Mouse (Mus musculus) CH12.LX (cell line): ENCODE results near the gene Tyro3.

ENCODE experiments used
- CHD1 ChIP-seq: IDR thresholded peaks from 2 replicates; pipeline ENCODE4 v1.6.1; 2012; ENCODE audit warnings: low read depth, low read length, improper control_type of control experiment, inconsistent platforms
- CTCF ChIP-seq, 2 experiments: IDR thresholded peaks in 1 of 2; conservative IDR thresholded peaks in 1 of 2; 2 replicates each; pipeline ENCODE4 v1.5.1; 2011 to 2012; ENCODE audit warnings: low read depth in 2 of 2, low read length in 2 of 2, improper control_type of control experiment in 1 of 2, inconsistent platforms in 1 of 2, mild to moderate bottlenecking in 1 of 2, moderate library complexity in 1 of 2
- EP300 ChIP-seq: IDR thresholded peaks from 2 replicates; pipeline ENCODE4 v1.6.1; 2011; ENCODE audit warnings: low read length, improper control_type of control experiment
- NRF1 ChIP-seq: IDR thresholded peaks from 2 replicates; pipeline ENCODE4 v1.6.1; 2014; ENCODE audit warnings: low read depth, mild to moderate bottlenecking, inconsistent platforms, low read length, improper control_type of control experiment, moderate library complexity
- POLR2A ChIP-seq: IDR thresholded peaks from 2 replicates; pipeline ENCODE4 v1.6.1; 2011; ENCODE audit warnings: low read depth, mild to moderate bottlenecking, improper control_type of control experiment, low read length
- SMC3 ChIP-seq: IDR thresholded peaks from 2 replicates; pipeline ENCODE4 v1.6.1; 2011; ENCODE audit warnings: low read depth, low read length, improper control_type of control experiment
- USF1 ChIP-seq: IDR thresholded peaks from 2 replicates; pipeline ENCODE4 v1.6.1; 2014; ENCODE audit warnings: low read depth, mild to moderate bottlenecking, inconsistent platforms, low read length, improper control_type of control experiment
- ZC3H11A ChIP-seq: IDR thresholded peaks from 2 replicates; pipeline ENCODE4 v1.6.1; 2012; ENCODE audit warnings: low read depth, mild to moderate bottlenecking, inconsistent platforms, low read length, improper control_type of control experiment
- ZNF384 ChIP-seq: IDR thresholded peaks from 2 replicates; pipeline ENCODE4 v1.6.1; 2012; ENCODE audit warnings: low read depth, low read length, improper control_type of control experiment, inconsistent platforms

DNA sequence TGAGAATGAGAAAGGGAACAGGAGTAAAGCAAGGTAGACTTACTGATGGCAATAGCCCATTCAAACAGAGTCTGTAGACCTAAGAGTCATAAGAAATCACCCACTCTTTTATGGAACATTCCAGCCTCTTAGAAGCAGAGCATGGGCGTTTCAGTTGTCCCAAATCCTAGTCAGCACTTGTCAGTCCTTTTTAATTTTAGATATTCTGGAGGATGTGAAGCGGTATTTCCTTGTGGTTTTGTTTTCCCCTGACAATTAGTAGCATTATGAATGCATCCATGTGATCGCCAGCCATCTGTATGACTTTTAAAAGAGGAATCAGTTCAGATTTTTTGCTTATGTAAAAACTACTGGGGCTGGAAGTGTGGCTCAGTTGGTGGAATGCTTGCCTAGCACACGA, 67.0 kb downstream of the Tyro3 start:
- no peak for TF ChIP-seq ZNF384
- TF ChIP-seq CTCF (conservative IDR thresholded peaks at IDR 0.05 in 1 of 2, IDR thresholded peaks at IDR 0.05 in 1 of 2; ENCODE audit: low read depth in 2 of 2, low read length in 2 of 2) = no peak
- no peak for TF ChIP-seq ZC3H11A
- TF ChIP-seq SMC3 = no peak
- no peak for TF ChIP-seq NRF1
- TF ChIP-seq CHD1 = no peak
- no peak for TF ChIP-seq POLR2A
- TF ChIP-seq EP300 = no peak
- no peak for TF ChIP-seq USF1
